Mouse (Mus musculus): Measurements from ENCODE around the gene Rap1a.

GRCm38 (mm10) chr3:105705561-105705960 lies 95.6 kb downstream of the Rap1a start:
- TF ChIP-seq GATA1 (IDR thresholded peaks at IDR 0.05; ENCODE audit: low read length) (no peak), TAL1 (IDR thresholded peaks at IDR 0.05; ENCODE audit: low read length) (no peak)
